Mouse (Mus musculus): ENCODE measurements at regions not wholly inside any gene's neighbourhood (a gene's known extent, or its start where the extent isn't known, plus 50 kb on each side); places are given as distances from the start of the nearest gene placed in this dataset.

DNA sequence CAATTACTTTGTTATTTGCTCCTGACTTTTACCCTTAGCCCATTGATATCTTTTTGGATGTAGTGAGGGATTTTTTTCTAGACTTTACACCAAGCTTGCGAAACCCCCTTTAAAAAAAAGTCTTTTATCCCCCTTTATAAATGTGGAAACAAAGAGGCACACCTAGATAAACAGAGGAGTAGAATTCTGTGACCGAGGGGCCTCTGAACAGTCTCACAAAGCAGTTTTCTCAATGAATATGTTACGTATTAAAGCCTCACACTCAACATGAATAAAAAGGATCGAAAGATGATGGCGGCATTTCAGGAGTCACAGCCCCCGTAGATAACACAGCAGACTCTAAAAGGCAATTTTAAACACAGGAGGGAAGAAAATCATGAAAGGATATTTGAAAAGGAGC, 104.2 kb downstream of the Fgf9 start:
- H3K9me3 ChIP-seq, result no peaks in the 10 kb centered on the region
- 74% methylated on average over 6 of the region's 6 CpGs for WGBS
- no peak overlapping the region for H3K4me2 ChIP-seq (replicated peaks)
- H3K4me3 ChIP-seq, result no peak overlapping the region
- no peak overlapping the region for H3K27ac ChIP-seq (replicated peaks)
- H3K36me3 ChIP-seq, result no peaks in the 10 kb centered on the region
- no peak overlapping the region for H3K9ac ChIP-seq (replicated peaks)
- no peaks in the 10 kb centered on the region for H3K4me1 ChIP-seq
- no peak for ATAC-seq (ENCODE audit: low FRiP score, low read depth)
- no peaks in the 10 kb centered on the region for H3K27me3 ChIP-seq

DNA sequence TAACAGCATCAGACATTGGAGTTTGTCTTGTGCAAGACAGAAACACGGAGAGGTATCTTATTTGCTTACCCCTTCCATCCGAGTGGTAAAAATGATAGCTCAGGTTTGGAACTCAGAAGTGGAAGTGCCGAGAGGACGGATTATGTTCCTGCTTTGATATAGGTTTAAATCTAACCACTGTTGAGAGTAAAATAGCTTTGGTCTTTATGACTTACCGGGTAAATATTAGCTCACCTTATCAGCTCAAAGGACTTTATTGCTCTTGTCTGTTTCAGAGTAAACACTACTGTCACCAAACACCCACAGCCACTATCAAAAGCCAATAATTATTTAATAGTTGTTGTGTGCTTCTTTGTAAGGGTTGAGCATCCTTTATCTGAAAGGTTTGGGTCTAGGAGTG, 98.6 kb downstream of the Fgf9 start:
- Histone ChIP-seq H3K4me3 (no peak overlapping the region), H3K27me3 (no peaks in the 10 kb centered on the region), H3K9ac (replicated peaks) (no peak overlapping the region), H3K27ac (replicated peaks) (no peak overlapping the region), H3K36me3 (no peaks in the 10 kb centered on the region), H3K4me2 (replicated peaks) (no peak overlapping the region), H3K4me1 (no peaks in the 10 kb centered on the region), H3K9me3 (no peaks in the 10 kb centered on the region)
- no peak for ATAC-seq (ENCODE audit: low FRiP score, low read depth)
- 89% methylated on average over 5 of the region's 5 CpGs for WGBS
